Mouse (Mus musculus): ENCODE data around the gene Crabp1.

GRCm38 (mm10) chr9:54752944-54753295 is 11.6 kb upstream of the Crabp1 start:
- TF ChIP-seq EP300 (IDR thresholded peaks at IDR 0.05; ENCODE audit: low read depth) (no peak), CTCF (IDR thresholded peaks at IDR 0.05; ENCODE audit: low read depth) (no peak)
